Mouse (Mus musculus) adrenal gland, adult 8-10 months (tissue): ENCODE results near the gene Gm16442. TPM values are rescaled to one million over a fixed set of nuclear protein-coding genes. Genes with fewer than 3 reads are reported as not detected.
"Not testable (repeated sequence)": the region's sequence is repeated elsewhere in the genome, so short reads cannot be mapped to it uniquely, and the experiment has no call there.

Source experiments
- DNase-seq: peaks from one replicate; pipeline ENCODE4 v3.0.0; 2022
- total RNA-seq, 4 experiments: library from RNA; stranded (reverse); gene quantifications; 2 replicates each; pipeline ENCODE4 v1.2.4; 2022

The Gm16442 gene
- not detected for total RNA-seq

GRCm38 (mm10) chr7:20122479-20122878 is at the start of gene Gm16442:
Gene Gm16442 (minus strand): TSS chr7:20122579.
- DNase-seq, result not testable (repeated sequence)

- DNase-seq, result not testable (repeated sequence)
Measured at GRCm38 (mm10) chr7:20168277-20168676, 45.9 kb upstream of the Gm16442 start, which contains the start of gene Vmn1r94. Gene Vmn1r94 (minus strand): TSS chr7:20168377.

- not testable (repeated sequence) for DNase-seq
Measured at GRCm38 (mm10) chr7:20138988-20139387, 16.6 kb upstream of the Gm16442 start, which contains the start of gene Vmn1r93. Gene Vmn1r93 (minus strand): TSS chr7:20139088.

DNA sequence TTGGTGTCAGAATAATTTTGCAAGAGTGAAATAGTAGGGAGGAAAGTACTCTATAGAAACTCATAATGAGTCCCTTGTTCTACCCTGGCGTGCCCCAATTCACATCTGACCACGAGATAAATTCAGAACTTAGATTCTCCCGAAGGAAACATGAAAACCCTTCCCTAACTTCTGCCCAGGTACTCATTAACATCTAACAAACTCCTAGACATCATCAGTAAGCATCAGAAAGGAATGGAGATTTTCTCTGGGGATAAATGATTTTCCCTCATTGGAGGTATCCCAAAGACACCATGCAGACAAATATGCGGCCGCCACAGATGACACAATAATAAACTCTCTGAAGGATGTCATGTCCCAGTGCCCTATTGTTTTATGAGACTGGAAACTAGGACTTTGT is 23.0 kb downstream of the Gm16442 start, which contains the start of gene Vmn1r91:
Gene Vmn1r91 (plus strand): TSS at position 301 of the 400 bp plus-strand sequence.
- not testable (repeated sequence) for DNase-seq

DNA sequence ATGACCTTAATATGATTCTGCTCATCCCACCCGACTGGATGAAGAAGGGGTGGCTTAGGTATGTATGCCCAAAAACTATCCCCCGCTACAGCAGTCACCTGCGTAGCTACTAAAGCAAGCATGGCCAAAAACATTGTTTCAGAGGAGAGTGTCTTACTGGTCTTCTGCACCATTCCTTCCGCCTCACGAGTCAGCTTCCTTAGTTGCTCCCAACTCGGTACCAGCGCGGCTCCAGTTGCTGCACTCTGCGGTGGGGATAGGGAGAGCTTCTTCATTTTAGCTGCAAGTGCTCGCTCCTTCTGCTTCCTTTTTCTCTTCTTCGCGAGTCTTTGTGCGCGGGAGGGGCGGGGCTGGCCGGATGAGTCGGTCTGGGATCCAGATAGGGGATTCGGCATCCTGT is 44.3 kb downstream of the Gm16442 start:
- DNase-seq, result not testable (repeated sequence)

Other genes with a start within 250 kb of the Gm16442 start
- gene Ceacam19, start 234.6 kb downstream of the Gm16442 start, total RNA-seq, result not detected
- gene Pvr, start 201.4 kb downstream of the Gm16442 start, total RNA-seq, result 10 to 100 TPM; 20.6 to 34.2 (median 24.5) TPM
- gene Igsf23, start 171.8 kb downstream of the Gm16442 start, total RNA-seq, result not detected
- gene Ceacam20, start 157.2 kb downstream of the Gm16442 start, total RNA-seq, result not detected
- not detected for gene Nlrp9b, start 131.1 kb downstream of the Gm16442 start, total RNA-seq
- not detected for gene Vmn1r91, start 22.9 kb downstream of the Gm16442 start, total RNA-seq
- gene Vmn1r93, start 16.5 kb upstream of the Gm16442 start, total RNA-seq, result not detected
- not detected for gene Vmn1r94, start 45.8 kb upstream of the Gm16442 start, total RNA-seq
- not detected for gene Vmn1r95, start 71.1 kb upstream of the Gm16442 start, total RNA-seq
- not detected for gene Gm6164, start 83.0 kb upstream of the Gm16442 start, total RNA-seq
- gene Gm4498, start 111.2 kb upstream of the Gm16442 start, total RNA-seq, result not detected
- gene Gm5890, start 140.3 kb upstream of the Gm16442 start, total RNA-seq, result not detected
- not detected for gene Gm4133, start 211.5 kb upstream of the Gm16442 start, total RNA-seq